ENCODE assay signal across 16 mouse cellular contexts in genomic region chr3:143954822-143955221, GRCm38 (mm10).
"Had no signal": no experiment of that assay in that cellular context is flagged by ENCODE, and none has a peak within 500 bp of the region (broad histone marks: within the 10 kb centered on the region; RNA-seq: fewer than 3 reads in every experiment).

No protein-coding gene starts in this region.

- H3K4me3 ChIP-seq: intestine, embryonic 15.5 days; kidney, embryonic 15.5 days; left cerebral cortex, adult 2 months; limb, embryonic 12.5 days; liver, embryonic 12.5 days; liver, embryonic 15.5 days had no signal

- H3K9ac ChIP-seq: intestine, embryonic 15.5 days; kidney, embryonic 15.5 days; limb, embryonic 12.5 days; liver, embryonic 12.5 days; liver, embryonic 15.5 days had no signal

- DNase-seq: kidney, adult 11 months; kidney, adult 8-10 months; kidney, postnatal 10 days; kidney, postnatal 36 days; layer of hippocampus, postnatal 36 days; liver; lung, postnatal 14 days; midbrain, embryonic 14.5 days had no signal

- H3K36me3 ChIP-seq: intestine, embryonic 15.5 days; kidney, embryonic 15.5 days; limb, embryonic 12.5 days; liver, embryonic 12.5 days; liver, embryonic 15.5 days had no signal

- H3K4me1 ChIP-seq: intestine, embryonic 15.5 days; kidney, embryonic 15.5 days; liver, embryonic 12.5 days; liver, embryonic 15.5 days had no signal

- H3K27ac ChIP-seq: intestine, embryonic 15.5 days; kidney, embryonic 15.5 days; left cerebral cortex, adult 2 months; limb, embryonic 12.5 days; liver, embryonic 12.5 days; liver, embryonic 15.5 days; macrophage had no signal

- ATAC-seq: intestine, embryonic 15.5 days; liver, embryonic 12.5 days had no signal

- H3K9me3 ChIP-seq: intestine, embryonic 15.5 days; kidney, embryonic 15.5 days; limb, embryonic 12.5 days; liver, embryonic 12.5 days; liver, embryonic 15.5 days had no signal

- H3K4me2 ChIP-seq: intestine, embryonic 15.5 days; kidney, embryonic 15.5 days; limb, embryonic 12.5 days; liver, embryonic 12.5 days; liver, embryonic 15.5 days; midbrain, embryonic 11.5 days had no signal

- H3K27me3 ChIP-seq: intestine, embryonic 15.5 days; kidney, embryonic 15.5 days; limb, embryonic 12.5 days; liver, embryonic 12.5 days; liver, embryonic 15.5 days had no signal
